Mouse (Mus musculus) heart, adult 2 months (tissue): ENCODE measurements around the gene Itih1.

Experiments
- CTCF ChIP-seq: fragments of 200-600 bp; IDR thresholded peaks from 2 replicates; pipeline ENCODE4 v1.8.1; 2022; ENCODE audit warnings: antibody characterized with exemption, mild to moderate bottlenecking, moderate library complexity
- EP300 ChIP-seq: fragments of 200-500 bp; IDR thresholded peaks from 2 replicates; pipeline ENCODE4 v1.6.1; 2011; ENCODE audit warnings: low read depth, low read length, control low read depth; ENCODE audit not compliant: insufficient read depth
- POLR2A ChIP-seq: fragments of 200-500 bp; IDR thresholded peaks from 2 replicates; pipeline ENCODE4 v1.6.1; 2011; ENCODE audit warnings: mild to moderate bottlenecking, low read depth, low read length, control low read depth; ENCODE audit not compliant: insufficient read depth

GRCm38 (mm10) chr14:30879794-30880193 lies 63.3 kb downstream of the Itih1 start:
- TF ChIP-seq POLR2A: no peak
- no peak for TF ChIP-seq CTCF
- TF ChIP-seq EP300: no peak
